Mouse (Mus musculus): Measurements from ENCODE around the gene Slc8b1.
A peak's percentile ranks its signal among the peaks of the same experiment; 100 is the strongest.

Slc8b1 gene

GRCm38 (mm10) chr5:120567761-120568211 is 56.8 kb downstream of the Slc8b1 start:
- no peak for DNase-seq (ENCODE audit: low spot score)

- DNase-seq (ENCODE audit: low spot score): no peak
Measured at GRCm38 (mm10) chr5:120568336-120568768, 57.4 kb downstream of the Slc8b1 start.

DNA sequence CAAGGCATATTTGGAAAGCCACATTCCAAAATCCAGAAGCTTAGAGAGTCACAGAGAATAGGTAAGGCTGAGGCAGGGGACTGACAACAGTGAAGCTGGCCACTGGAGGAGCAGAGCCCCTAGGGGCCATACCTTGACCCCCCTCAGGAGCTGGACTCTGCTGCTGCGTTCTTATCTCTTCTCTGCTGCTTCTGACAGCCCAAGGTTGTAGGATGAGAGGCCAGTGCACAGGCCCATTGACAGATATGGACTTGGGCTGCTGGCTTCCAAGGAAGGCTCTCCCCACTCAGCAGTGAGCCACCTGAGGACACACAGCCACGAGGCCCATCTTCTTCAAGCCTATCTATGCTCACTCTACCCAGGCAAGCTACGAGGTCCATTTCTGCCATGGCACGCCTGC is 58.0 kb downstream of the Slc8b1 start:
- DNase-seq (ENCODE audit: low spot score): no peak

DNA sequence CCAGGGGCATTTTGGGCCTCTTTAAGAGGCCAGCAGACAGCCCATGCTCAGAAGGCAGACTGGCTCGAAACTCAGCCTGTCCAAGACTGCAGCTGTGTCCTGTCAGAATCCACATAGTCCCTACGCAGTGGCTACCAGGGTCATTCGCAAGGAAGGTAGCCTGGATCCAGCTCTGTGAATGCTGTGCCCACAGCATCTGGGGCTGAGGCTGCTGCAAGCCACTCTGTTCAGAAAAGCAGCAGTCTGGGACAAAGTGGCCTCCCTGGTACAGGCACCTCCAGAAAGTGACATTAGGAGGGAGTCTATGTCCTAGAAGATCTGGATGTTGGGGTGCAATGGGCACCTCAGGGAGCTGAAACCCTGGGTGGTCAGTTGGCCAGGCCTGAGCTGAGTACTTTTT is 58.8 kb downstream of the Slc8b1 start:
- DNase-seq (ENCODE audit: low spot score): no peak

DNA sequence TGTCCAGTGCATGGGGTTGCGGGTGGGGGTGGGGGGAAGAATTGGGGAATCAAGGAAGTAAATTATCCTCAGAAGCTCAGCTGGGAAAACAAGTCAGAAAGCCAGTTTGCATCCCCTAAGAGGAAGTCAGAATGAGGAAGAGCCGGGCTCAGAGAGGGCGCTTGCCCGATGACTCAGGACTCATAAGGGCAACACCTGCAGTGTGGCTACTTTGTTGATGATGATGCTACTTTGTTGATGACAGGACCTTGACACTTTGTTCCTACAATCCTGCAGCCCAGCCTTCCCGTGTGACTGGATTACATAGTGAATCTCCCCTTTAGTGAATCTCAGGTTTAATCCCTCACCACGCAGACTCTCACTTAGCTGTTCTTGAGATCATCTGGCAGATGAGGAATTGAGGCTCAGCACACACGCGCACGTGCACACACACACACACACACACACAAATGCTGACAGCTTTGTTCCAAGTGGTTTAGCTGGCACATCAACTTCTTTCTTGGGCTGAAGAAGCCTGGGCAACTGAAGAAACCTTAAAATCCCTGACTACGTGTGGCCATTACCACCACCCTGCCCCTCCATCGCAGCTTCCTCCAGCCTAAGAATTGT is 59.4 kb downstream of the Slc8b1 start:
- no peak for DNase-seq (ENCODE audit: low spot score)

DNA sequence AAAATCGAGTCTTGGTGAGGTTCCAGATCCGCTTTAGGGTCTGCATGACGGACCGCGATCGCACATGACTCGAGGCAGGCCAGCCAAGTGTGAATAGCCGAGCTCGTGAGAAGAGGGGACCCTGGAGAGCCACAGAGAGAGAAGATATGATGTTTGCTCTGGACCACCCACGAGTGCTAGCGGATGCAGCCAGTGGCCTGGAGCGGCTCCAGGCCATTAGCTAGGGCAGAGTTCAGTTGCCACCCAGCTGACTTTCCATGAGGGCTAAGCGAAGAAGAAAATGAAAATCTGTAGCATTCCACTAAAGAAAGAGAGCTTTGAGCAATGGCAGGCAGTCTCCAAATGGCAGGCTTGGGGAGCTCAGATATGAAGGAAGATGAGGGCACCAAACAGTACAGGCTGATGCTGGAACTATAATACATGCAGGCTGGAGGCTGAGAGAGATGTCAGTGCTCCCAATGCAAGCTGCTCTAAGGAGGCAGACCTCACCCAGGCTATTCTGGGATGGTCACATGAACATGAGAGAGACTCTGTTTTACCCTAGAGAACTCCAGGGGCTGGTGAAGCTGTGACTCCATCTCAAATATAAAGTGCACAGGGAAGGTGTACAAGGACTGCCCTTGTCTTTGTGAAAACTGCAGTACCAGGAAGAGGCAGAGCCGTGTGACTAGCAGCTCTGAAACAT is 60.2 kb downstream of the Slc8b1 start:
- DNase-seq (ENCODE audit: low spot score): no peak

- no peak for DNase-seq (ENCODE audit: low spot score)
Measured at GRCm38 (mm10) chr5:120574469-120575063, 63.6 kb downstream of the Slc8b1 start.

GRCm38 (mm10) chr5:120576781-120577301 is 65.9 kb downstream of the Slc8b1 start:
- peak; percentile 39 for DNase-seq (ENCODE audit: low spot score)

DNA sequence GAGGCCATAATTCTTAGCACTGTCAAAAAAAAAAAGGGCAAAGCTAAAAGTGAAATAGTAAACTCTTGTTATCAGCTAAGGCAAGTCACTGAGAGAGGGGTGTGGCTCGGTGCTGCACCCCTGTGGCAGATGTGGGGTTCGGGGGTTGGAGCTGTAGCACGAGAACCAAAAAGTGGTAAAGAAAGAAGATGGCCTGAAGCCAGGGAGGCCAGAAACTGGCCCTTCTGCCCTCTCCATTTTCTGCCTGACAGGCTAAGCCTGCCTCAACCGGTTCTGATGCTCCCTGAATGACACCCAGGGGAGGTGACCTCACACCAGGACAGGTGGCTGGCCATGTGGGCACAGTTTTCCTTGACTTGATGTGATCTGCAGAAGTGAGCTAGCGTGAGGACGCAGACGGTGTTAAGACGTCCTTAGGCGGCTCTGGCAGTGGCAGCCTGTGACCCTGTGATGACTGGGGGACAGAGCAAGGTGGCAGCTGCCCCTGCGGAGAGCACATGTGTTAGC is 67.0 kb downstream of the Slc8b1 start:
- peak; percentile 54 for DNase-seq (ENCODE audit: low spot score)

GRCm38 (mm10) chr5:120578504-120579081 is 67.6 kb downstream of the Slc8b1 start:
- DNase-seq (ENCODE audit: low spot score): peak; percentile 84

- peak; percentile 52 for DNase-seq (ENCODE audit: low spot score)
Measured at GRCm38 (mm10) chr5:120579211-120579897, 68.4 kb downstream of the Slc8b1 start.

DNA sequence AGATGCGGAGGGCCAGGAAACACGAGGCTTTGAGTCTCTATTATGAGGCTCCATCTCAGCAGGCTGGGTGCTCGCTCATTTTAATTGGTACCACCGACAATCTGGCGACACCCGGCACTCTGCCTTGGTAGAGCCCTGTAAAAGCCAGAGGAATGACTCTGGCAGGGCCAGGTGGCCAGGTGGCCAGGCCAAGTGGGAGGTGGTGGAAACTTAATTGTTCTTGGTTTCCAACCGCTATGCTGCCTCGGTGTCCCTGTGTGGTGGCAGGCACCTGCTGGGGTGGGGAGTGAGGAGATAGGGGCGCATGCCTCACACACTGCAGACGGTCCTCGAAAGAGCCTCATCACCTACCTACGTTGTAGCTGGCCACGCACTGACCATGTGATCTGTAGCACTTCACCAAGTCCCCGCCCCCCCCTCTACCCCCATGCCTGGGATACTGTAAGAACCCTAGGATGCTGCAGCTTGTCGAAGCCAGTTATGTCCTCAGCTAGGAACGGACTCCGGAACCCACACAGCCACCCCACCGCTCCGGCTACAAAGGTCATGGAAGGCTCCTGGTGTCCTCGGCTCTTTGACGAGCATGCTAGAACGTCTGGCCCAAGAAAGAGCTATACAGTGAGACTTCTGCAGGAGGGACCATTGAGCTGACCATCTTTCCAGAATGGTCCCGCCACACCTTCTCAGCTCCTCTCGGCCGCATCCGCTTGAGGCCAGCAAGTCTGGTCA is 69.1 kb downstream of the Slc8b1 start:
- DNase-seq (ENCODE audit: low spot score): no peak

DNA sequence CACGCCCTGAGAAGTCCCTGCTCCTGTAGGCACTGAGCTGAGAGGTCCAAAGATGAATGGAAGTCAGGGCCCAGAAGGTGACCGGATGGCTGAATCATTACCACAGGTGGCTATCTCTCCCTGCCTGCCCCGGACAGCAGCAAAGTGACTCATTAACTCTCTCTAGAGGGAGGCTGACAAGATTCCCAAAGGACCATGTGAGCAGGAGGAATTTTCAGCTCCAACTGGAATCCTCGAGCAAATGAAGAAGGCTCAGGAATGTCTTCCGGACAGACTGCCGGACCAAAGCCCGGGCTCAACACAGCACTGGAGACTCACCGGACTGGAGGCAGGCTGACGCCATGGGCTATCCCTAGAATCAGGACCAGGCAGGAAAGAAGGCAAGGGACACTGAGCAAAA is 71.0 kb downstream of the Slc8b1 start:
- DNase-seq (ENCODE audit: low spot score): no peak

DNA sequence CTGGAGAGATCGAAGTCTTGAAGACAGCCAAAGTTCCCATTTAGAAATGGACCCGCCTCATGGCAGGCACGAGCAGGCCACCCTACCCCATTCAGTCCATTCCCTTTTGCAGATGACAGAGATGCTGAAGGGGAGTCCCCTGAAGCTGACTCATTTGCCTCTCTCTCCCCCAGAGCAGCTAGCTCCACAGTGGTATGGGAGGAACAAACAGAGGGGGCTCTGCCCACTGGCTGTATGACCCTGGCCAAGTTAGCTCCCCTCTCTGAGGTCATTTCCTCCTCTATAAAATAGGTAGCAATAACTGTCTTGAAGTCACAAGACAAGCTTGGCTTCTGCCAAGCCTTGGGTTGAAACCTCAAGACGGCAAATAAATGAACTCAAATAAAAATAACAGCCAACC is 72.5 kb downstream of the Slc8b1 start:
- DNase-seq (ENCODE audit: low spot score): peak; percentile 22

Measured in T-cell, adult 2 months (primary cell).